Mouse (Mus musculus) Patski (cell line): ENCODE measurements around the gene Maml2. TPM values are rescaled to one million over a fixed set of nuclear protein-coding genes. Genes with fewer than 3 reads are reported as not detected.

Experiments
- ATAC-seq: fragments of 100-300 bp; one replicate; pipeline ENCODE4 v1.8.0; 2021
- CTCF ChIA-PET: fragments of 350-600 bp; sonication (Branson Sonifier 250); formaldehyde crosslinking; loops from one replicate; lab custom pipeline; 2022; ENCODE audit warnings: inconsistent platforms; lab: Charles Lee
- POLR2A ChIA-PET: fragments of 350-600 bp; sonication (Branson Sonifier 250); formaldehyde crosslinking; loops from one replicate; lab custom pipeline; 2022; ENCODE audit warnings: antibody characterized with exemption, inconsistent platforms; lab: Charles Lee
- DNase-seq: peaks from one replicate; pipeline ENCODE4 v3.0.0-alpha.2; 2011; ENCODE audit warnings: low read depth, low spot score
- H3K27me3 ChIP-seq: fragments of 371-371 bp; one replicate; pipeline ENCODE4 v1.5.1; 2021
- CTCF ChIP-seq: fragments of 100-300 bp; IDR thresholded peaks from one replicate; pipeline ENCODE4 v1.5.1; 2021
- in situ Hi-C: fragments of 300-500 bp; cut with MboI; formaldehyde crosslinking; loops from 3 replicates; pipeline ENCODE4 v1.11.1; 2018; ENCODE audit warnings: low pct_unique_long_range_greater_than_20kb, mixed read lengths
- polyA plus RNA-seq: library from polyadenylated mRNA; unstranded; gene quantifications from one replicate; pipeline ENCODE4 v1.2.3, GENCODE M21; 2021

The Maml2 gene
- polyA plus RNA-seq, 1 experiment from 2014 or later, result 10.5 TPM

- no peak for TF ChIP-seq CTCF
- H3K27me3 ChIP-seq, result no peaks in the 10 kb centered on the region
- in situ Hi-C loops, result no loop called here
- ATAC-seq (no peak), DNase-seq (no peak)
- ChIA-PET POLR2A (interaction anchor here (1.2 to 1.5 kb wide), 2 partner anchors 23 to 351 kb away, joined by 4 read pairs; no protein-coding TSS in a partner anchor), CTCF (interaction anchor here (0.9 to 2.4 kb wide), 5 partner anchors 21 to 418 kb away, joined by 3 to 8 read pairs (median 4); no protein-coding TSS in a partner anchor)
Measured at GRCm38 (mm10) chr9:13298513-13298878, 739 bp downstream of the Maml2 start.

- H3K27me3 ChIP-seq, result no peaks in the 10 kb centered on the region
- in situ Hi-C loops, result no loop called here
- ChIA-PET CTCF (interaction anchor here (1.2 to 1.5 kb wide), 2 partner anchors 126 to 417 kb away, joined by 3 to 4 read pairs; no protein-coding TSS in a partner anchor), POLR2A (interaction anchor here (1.2 to 1.5 kb wide), 2 partner anchors 22 to 350 kb away, joined by 4 read pairs; no protein-coding TSS in a partner anchor)
- ATAC-seq, result no peak
- TF ChIP-seq CTCF, result no peak
- no peak for DNase-seq
Measured at GRCm38 (mm10) chr9:13299190-13299589, 1.4 kb downstream of the Maml2 start.

GRCm38 (mm10) chr9:13300041-13300441 is 2.3 kb downstream of the Maml2 start:
- in situ Hi-C loops, result no loop called here

GRCm38 (mm10) chr9:13300891-13301782 is 3.4 kb downstream of the Maml2 start:
- DNase-seq (no peak), ATAC-seq (no peak)
- no peaks in the 10 kb centered on the region for H3K27me3 ChIP-seq
- ChIA-PET CTCF (interaction anchor here (1.1 to 1.5 kb wide), 3 partner anchors 129 to 232 kb away, joined by 3 to 6 read pairs (median 4); no protein-coding TSS in a partner anchor), POLR2A (no interaction called here)
- TF ChIP-seq CTCF, result no peak
- in situ Hi-C loops, result no loop called here

More at GRCm38 (mm10) chr9:13300041-13300441, 2.3 kb downstream of the Maml2 start:
- no peaks in the 10 kb centered on the region for H3K27me3 ChIP-seq
- ATAC-seq (no peak), DNase-seq (no peak)
- CTCF ChIA-PET, result interaction anchor here (1.1 to 1.5 kb wide), 2 partner anchors 130 to 234 kb away, joined by 3 to 4 read pairs; no protein-coding TSS in a partner anchor
- TF ChIP-seq CTCF, result no peak
- POLR2A ChIA-PET, result no interaction called here

- no peak for ATAC-seq
- in situ Hi-C loops, result no loop called here
- no peak for TF ChIP-seq CTCF
- ChIA-PET CTCF (interaction anchor here (1.1 to 1.9 kb wide), 2 partner anchors 10 to 126 kb away, joined by 3 to 5 read pairs; no protein-coding TSS in a partner anchor), POLR2A (no interaction called here)
- H3K27me3 ChIP-seq, result no peaks in the 10 kb centered on the region
- no peak for DNase-seq
Measured at GRCm38 (mm10) chr9:13302183-13302825, 4.5 kb downstream of the Maml2 start.

GRCm38 (mm10) chr9:13303099-13303771 is 5.5 kb downstream of the Maml2 start:
- no peak for ATAC-seq
- CTCF ChIA-PET, result interaction anchor here (1.1 to 1.9 kb wide), 6 partner anchors 11 to 139 kb away, joined by 3 to 5 read pairs (median 4); no protein-coding TSS in a partner anchor
- POLR2A ChIA-PET, result interaction anchor here (1.3 kb wide), 1 partner anchor 10 kb away, joined by 4 read pairs; no protein-coding TSS in a partner anchor
- no peak for DNase-seq
- TF ChIP-seq CTCF, result no peak
- in situ Hi-C loops, result no loop called here
- H3K27me3 ChIP-seq, result no peaks in the 10 kb centered on the region

- in situ Hi-C loops, result no loop called here
- POLR2A ChIA-PET, result interaction anchor here (1.3 kb wide), 1 partner anchor 9 kb away, joined by 4 read pairs; no protein-coding TSS in a partner anchor
- DNase-seq, result no peak
Measured at GRCm38 (mm10) chr9:13303976-13304375, 6.2 kb downstream of the Maml2 start.

GRCm38 (mm10) chr9:13306471-13306870 is 8.7 kb downstream of the Maml2 start:
- H3K27me3 ChIP-seq, result no peaks in the 10 kb centered on the region
- DNase-seq, result no peak
- in situ Hi-C loops, result no loop called here
- no peak for TF ChIP-seq CTCF
- CTCF ChIA-PET, result no interaction called here
- POLR2A ChIA-PET, result no interaction called here
- no peak for ATAC-seq

More at GRCm38 (mm10) chr9:13303976-13304375, 6.2 kb downstream of the Maml2 start:
- CTCF ChIA-PET, result interaction anchor here (1.2 to 1.9 kb wide), 5 partner anchors 10 to 138 kb away, joined by 3 to 5 read pairs (median 5); no protein-coding TSS in a partner anchor
- TF ChIP-seq CTCF, result no peak
- no peaks in the 10 kb centered on the region for H3K27me3 ChIP-seq
- ATAC-seq, result peak; percentile 63

GRCm38 (mm10) chr9:13307226-13307625 is 9.5 kb downstream of the Maml2 start:
- ChIA-PET CTCF (no interaction called here), POLR2A (no interaction called here)
- in situ Hi-C loops, result no loop called here
- H3K27me3 ChIP-seq, result no peaks in the 10 kb centered on the region
- TF ChIP-seq CTCF, result no peak
- ATAC-seq, result no peak
- DNase-seq, result no peak

GRCm38 (mm10) chr9:13308718-13309117 is 11.0 kb downstream of the Maml2 start:
- no peak for ATAC-seq
- in situ Hi-C loops, result no loop called here

More at GRCm38 (mm10) chr9:13308718-13309117, 11.0 kb downstream of the Maml2 start:
- H3K27me3 ChIP-seq, result no peaks in the 10 kb centered on the region
- CTCF ChIA-PET, result no interaction called here
- no peak for TF ChIP-seq CTCF
- DNase-seq, result no peak
- POLR2A ChIA-PET, result no interaction called here
